23 mouse cellular contexts compared by ENCODE assay signal in the genomic region with DNA sequence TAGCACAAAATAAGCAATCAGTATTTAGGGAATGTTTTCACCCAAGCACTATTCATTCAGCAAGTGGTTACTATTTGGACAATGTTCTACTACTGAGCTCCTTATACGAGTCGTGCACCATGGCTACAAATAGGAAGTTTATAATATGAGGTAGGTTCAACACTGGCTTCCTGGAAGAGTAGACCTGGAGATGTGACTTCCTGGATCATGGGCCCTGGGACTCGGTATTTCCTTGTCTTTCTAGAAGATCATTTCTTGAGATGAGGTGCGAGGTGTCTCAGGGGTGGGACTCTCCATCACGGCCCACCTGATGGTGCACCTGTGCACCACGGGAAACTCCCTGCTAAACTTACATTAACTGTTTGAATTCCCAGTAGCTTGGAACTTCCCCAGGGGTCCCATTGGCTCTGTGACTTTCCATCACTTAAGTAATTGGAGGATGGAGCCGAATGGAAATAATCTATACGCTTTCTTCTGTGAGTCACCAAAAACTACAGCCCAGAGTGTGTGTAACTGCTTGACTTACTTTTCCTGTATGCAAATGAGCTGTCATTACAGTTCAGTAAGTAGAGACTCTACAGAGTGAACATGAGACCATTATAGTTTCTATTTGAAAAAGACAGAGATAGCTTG.
DNase-seq lines count a peak whose midpoint lies in the region; ATAC-seq and TF ChIP-seq lines count a peak whose summit lies in the region.
"Had no signal": no experiment of that assay in that cellular context is flagged by ENCODE, and none has a peak within 500 bp of the region (broad histone marks: within the 10 kb centered on the region; RNA-seq: fewer than 3 reads in every experiment).

No protein-coding gene starts in this region.

- no peaks in the 10 kb centered on the region for H3K27me3 ChIP-seq in small intestine, adult 2 months (ENCODE audit: control insufficient read depth, insufficient read depth, low read length)
- H3K27me3 ChIP-seq: heart, embryonic 13.5 days; hindbrain, embryonic 13.5 days; intestine, embryonic 15.5 days; limb, embryonic 12.5 days; liver, embryonic 15.5 days; midbrain, embryonic 13.5 days; stomach, embryonic 15.5 days had no signal

- H3K27ac ChIP-seq in small intestine, adult 2 months (ENCODE audit: insufficient read depth, low read depth, low read length): peak overlapping the region; percentile 28; the same call in 1 of the 2 replicates
- H3K27ac ChIP-seq: forebrain, embryonic 10.5 days; heart, embryonic 13.5 days; hindbrain, embryonic 13.5 days; intestine, embryonic 15.5 days; limb, embryonic 12.5 days; liver, embryonic 15.5 days; midbrain, embryonic 13.5 days; stomach, embryonic 15.5 days had no signal

- DNase-seq in spleen, adult 18-20 months: peak; percentile 21 to 44
- no peak for DNase-seq in spleen, postnatal 14 days (ENCODE audit: low spot score in 2 of 2)
- DNase-seq in B cell, adult 2 months: peak; percentile 64 to 66
- DNase-seq in kidney, adult 9 months: no peak
- DNase-seq in heart, adult 18-20 months: no peak
- DNase-seq: cerebellum, adult 2 months; cerebellum, postnatal 36 days; gastrocnemius, postnatal 10 days; kidney, postnatal 36 days; layer of hippocampus, adult 9-11 months; right cerebral cortex, postnatal 25 days had no signal

- 88% methylated on average over 8 of the region's 8 CpGs for WGBS in small intestine, adult 2 months

- no peaks in the 10 kb centered on the region for H3K36me3 ChIP-seq in small intestine, adult 2 months (ENCODE audit: control insufficient read depth, insufficient read depth, low read length)
- H3K36me3 ChIP-seq: forebrain, embryonic 10.5 days; heart, embryonic 13.5 days; hindbrain, embryonic 13.5 days; intestine, embryonic 15.5 days; limb, embryonic 12.5 days; liver, embryonic 15.5 days; midbrain, embryonic 13.5 days; stomach, embryonic 15.5 days had no signal

- H3K4me1 ChIP-seq in small intestine, adult 2 months (ENCODE audit: control insufficient read depth, insufficient read depth, insufficient read length, low read length): peaks cover 3% of the 10 kb centered on the region; the same call in 1 of the 2 replicates
- H3K4me1 ChIP-seq: forebrain, embryonic 10.5 days; hindbrain, embryonic 13.5 days; intestine, embryonic 15.5 days; limb, embryonic 12.5 days; midbrain, embryonic 13.5 days; stomach, embryonic 15.5 days had no signal

- no peak for TF ChIP-seq CTCF in small intestine, adult 2 months (IDR thresholded peaks at IDR 0.05; ENCODE audit: extremely low read depth, insufficient read length, insufficient replicate concordance, low read depth, low read length)

- no peak for TF ChIP-seq POLR2A in small intestine, adult 2 months (IDR thresholded peaks at IDR 0.05; ENCODE audit: low read depth, low read length)

- H3K4me3 ChIP-seq in small intestine, adult 2 months (ENCODE audit: low read depth, low read length): no peak overlapping the region
- H3K4me3 ChIP-seq: forebrain, embryonic 10.5 days; heart, embryonic 13.5 days; hindbrain, embryonic 13.5 days; intestine, embryonic 15.5 days; limb, embryonic 12.5 days; liver, embryonic 15.5 days; midbrain, embryonic 13.5 days; myocyte; stomach, embryonic 15.5 days had no signal

- ATAC-seq in activated CD4-positive, CD25-positive, alpha-beta regulatory T cell, adult 4 months: peak; percentile 64
- ATAC-seq: intestine, embryonic 15.5 days; lung, postnatal 0 days; midbrain, embryonic 13.5 days had no signal

Comparison
In these comparisons a context has a peak if more than half of its experiments do, and no peak if none do; other contexts are left out.
1. DNase-seq: peak in spleen, adult 18-20 months (2 of 2) and B cell, adult 2 months (2 of 2); none in spleen, postnatal 14 days (0 of 2), kidney, adult 9 months (single experiment) and heart, adult 18-20 months (0 of 2).